Mouse (Mus musculus): ENCODE measurements around the gene Fkbpl.

The Fkbpl gene

GRCm38 (mm10) chr17:34644608-34645007 is at the start of gene Fkbpl:
Gene Fkbpl, plus strand, starts transcription at chr17:34644764.
- DNase-seq (ENCODE audit: low spot score) = peak; percentile 98

GRCm38 (mm10) chr17:34596098-34596497 is 48.5 kb upstream of the Fkbpl start:
- DNase-seq (ENCODE audit: low spot score) = no peak

GRCm38 (mm10) chr17:34597566-34598095 is 46.9 kb upstream of the Fkbpl start, which contains the start of gene Ager:
Gene Ager, plus strand, starts transcription at chr17:34597862.
- no peak for DNase-seq (ENCODE audit: low spot score)

- no peak for DNase-seq (ENCODE audit: low spot score)
These were observed 44.7 kb upstream of the Fkbpl start for GRCm38 (mm10) chr17:34599891-34600290.

- no peak for DNase-seq (ENCODE audit: low spot score)
These were observed 42.8 kb upstream of the Fkbpl start for GRCm38 (mm10) chr17:34601796-34602195.

GRCm38 (mm10) chr17:34603375-34604060 is 41.0 kb upstream of the Fkbpl start, which contains the start of gene Rnf5:
Gene Rnf5, minus strand, starts transcription at chr17:34603690.
- DNase-seq (ENCODE audit: low spot score) = peak; percentile 100

GRCm38 (mm10) chr17:34604061-34604508 is 40.5 kb upstream of the Fkbpl start, which contains the start of gene Agpat1:
Gene Agpat1, plus strand, starts transcription at chr17:34604262.
- peak; percentile 100 for DNase-seq (ENCODE audit: low spot score)

- DNase-seq (ENCODE audit: low spot score) = peak; percentile 14
These were observed 39.9 kb upstream of the Fkbpl start for GRCm38 (mm10) chr17:34604511-34605237.

- DNase-seq (ENCODE audit: low spot score) = peak; percentile 97
These were observed 39.0 kb upstream of the Fkbpl start for GRCm38 (mm10) chr17:34605609-34606008.

GRCm38 (mm10) chr17:34606186-34607039 is 38.2 kb upstream of the Fkbpl start:
- peak; percentile 30 for DNase-seq (ENCODE audit: low spot score)

- DNase-seq (ENCODE audit: low spot score) = no peak
These were observed 36.6 kb upstream of the Fkbpl start for GRCm38 (mm10) chr17:34607997-34608396.

- no peak for DNase-seq (ENCODE audit: low spot score)
These were observed 33.5 kb upstream of the Fkbpl start for GRCm38 (mm10) chr17:34611050-34611449.

GRCm38 (mm10) chr17:34613054-34613645 is 31.4 kb upstream of the Fkbpl start:
- no peak for DNase-seq (ENCODE audit: low spot score)

- no peak for DNase-seq (ENCODE audit: low spot score)
These were observed 30.7 kb upstream of the Fkbpl start for GRCm38 (mm10) chr17:34613830-34614229.

- no peak for DNase-seq (ENCODE audit: low spot score)
These were observed 28.7 kb upstream of the Fkbpl start, which contains the start of gene Egfl8 for GRCm38 (mm10) chr17:34615871-34616270. Gene Egfl8, minus strand, starts transcription at chr17:34615971.

GRCm38 (mm10) chr17:34618999-34619398 is 25.6 kb upstream of the Fkbpl start:
- DNase-seq (ENCODE audit: low spot score) = peak; percentile 87

GRCm38 (mm10) chr17:34621006-34621405 is 23.6 kb upstream of the Fkbpl start:
- no peak for DNase-seq (ENCODE audit: low spot score)

GRCm38 (mm10) chr17:34623161-34623560 is 21.4 kb upstream of the Fkbpl start:
- no peak for DNase-seq (ENCODE audit: low spot score)

GRCm38 (mm10) chr17:34624981-34625380 is 19.6 kb upstream of the Fkbpl start:
- DNase-seq (ENCODE audit: low spot score) = no peak

GRCm38 (mm10) chr17:34626062-34626772 is 18.3 kb upstream of the Fkbpl start:
- no peak for DNase-seq (ENCODE audit: low spot score)

GRCm38 (mm10) chr17:34626773-34627092 is 17.8 kb upstream of the Fkbpl start:
- DNase-seq (ENCODE audit: low spot score) = peak; percentile 74

Measured in retina, embryonic 14.5 days (tissue).